11 mouse cellular contexts compared by ENCODE assay signal in the genomic region with DNA sequence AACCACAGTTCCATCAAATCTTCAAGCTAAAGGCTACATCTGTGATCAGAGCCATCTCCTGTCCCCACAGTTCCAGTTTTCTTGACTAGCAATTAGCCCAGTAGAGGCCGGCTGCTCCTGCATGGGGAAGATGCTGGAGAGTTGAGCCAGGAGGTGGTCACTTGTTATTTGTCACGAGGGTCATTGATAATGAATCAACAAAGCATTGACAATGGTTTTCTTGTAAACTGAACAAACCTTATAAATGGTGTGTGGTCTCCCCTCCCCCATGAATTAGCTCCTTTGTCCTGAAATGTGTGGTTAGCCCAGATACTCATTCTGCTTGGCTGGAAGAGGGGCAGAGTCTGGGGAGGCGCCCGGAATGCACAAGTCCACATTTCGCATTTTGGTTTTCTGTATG.
DNase-seq lines count a peak whose midpoint lies in the region; TF ChIP-seq lines count a peak whose summit lies in the region.
"Had no signal": no experiment of that assay in that cellular context is flagged by ENCODE, and none has a peak within 500 bp of the region (broad histone marks: within the 10 kb centered on the region; RNA-seq: fewer than 3 reads in every experiment).

No protein-coding gene starts in this region.

- no peaks in the 10 kb centered on the region for H3K9me3 ChIP-seq in hindbrain, embryonic 10.5 days
- no peaks in the 10 kb centered on the region for H3K9me3 ChIP-seq in midbrain, embryonic 10.5 days (replicated peaks)
- H3K9me3 ChIP-seq: G1E had no signal

- TF ChIP-seq POLR2A in cortical plate, adult 2 months (IDR thresholded peaks at IDR 0.05; ENCODE audit: extremely low read depth, insufficient read depth, low read length), result no peak

- 27% methylated on average over 5 of the region's 5 CpGs for WGBS in hindbrain, embryonic 10.5 days
- 25% methylated on average over 5 of the region's 5 CpGs for WGBS in midbrain, embryonic 10.5 days

- peak overlapping the region; percentile 79; the same call in 1 of the 2 replicates for H3K27ac ChIP-seq in cortical plate, adult 2 months (ENCODE audit: insufficient read depth, low read length)
- peak overlapping the region; percentile 75 for H3K27ac ChIP-seq in hindbrain, embryonic 10.5 days
- peak overlapping the region; percentile 61 for H3K27ac ChIP-seq in midbrain, embryonic 10.5 days (replicated peaks)

- DNase-seq in ES-CJ7 (ENCODE audit: low read depth, low spot score), result peak; percentile 34
- DNase-seq in hindbrain, embryonic 10.5 days (ENCODE audit: low spot score), result peak; percentile 35
- DNase-seq in midbrain, embryonic 10.5 days (ENCODE audit: low spot score), result peak; percentile 16
- DNase-seq in adrenal gland, postnatal 10 days, result no peak
- no peak for DNase-seq in thymus, postnatal 14 days
- no peak for DNase-seq in kidney, adult 11 months
- no peak for DNase-seq in yolk sac, embryonic 10.5 days (ENCODE audit: low spot score)
- DNase-seq: lung, postnatal 10 days; thymus, postnatal 36 days had no signal

- H3K27me3 ChIP-seq in hindbrain, embryonic 10.5 days (ENCODE audit: insufficient read depth, poor library complexity, severe bottlenecking), result peaks cover 4% of the 10 kb centered on the region
- no peaks in the 10 kb centered on the region for H3K27me3 ChIP-seq in midbrain, embryonic 10.5 days (ENCODE audit: low read depth, poor library complexity, severe bottlenecking)

- H3K4me1 ChIP-seq in cortical plate, adult 2 months (ENCODE audit: control insufficient read depth, insufficient read depth, low read length), result 0 out of 2 replicates have a peak, but pooled peaks cover 1% of the 10 kb centered on the region
- peaks cover 66% of the 10 kb centered on the region for H3K4me1 ChIP-seq in hindbrain, embryonic 10.5 days (replicated peaks)
- peaks cover 57% of the 10 kb centered on the region for H3K4me1 ChIP-seq in midbrain, embryonic 10.5 days

- H3K4me3 ChIP-seq in cortical plate, adult 2 months (ENCODE audit: insufficient read depth, low read length), result no peak overlapping the region
- no peak overlapping the region for H3K4me3 ChIP-seq in hindbrain, embryonic 10.5 days
- H3K4me3 ChIP-seq in midbrain, embryonic 10.5 days, result no peak overlapping the region

- TF ChIP-seq CTCF in cortical plate, adult 2 months (IDR thresholded peaks at IDR 0.05; ENCODE audit: extremely low read depth, insufficient read depth, low read length), result no peak

- H3K36me3 ChIP-seq in hindbrain, embryonic 10.5 days, result no peaks in the 10 kb centered on the region
- no peaks in the 10 kb centered on the region for H3K36me3 ChIP-seq in midbrain, embryonic 10.5 days
- H3K36me3 ChIP-seq: G1E had no signal

Comparison
In these comparisons a context has a peak if more than half of its experiments do, and no peak if none do; other contexts are left out.
1. DNase-seq: peak in ES-CJ7 (single experiment), hindbrain, embryonic 10.5 days (single experiment) and midbrain, embryonic 10.5 days (single experiment); none in adrenal gland, postnatal 10 days (single experiment), thymus, postnatal 14 days (single experiment), kidney, adult 11 months (single experiment) and yolk sac, embryonic 10.5 days (single experiment).
2. Peak in every context shown above with its lines, with median percentiles within 50 percentile points of each other: H3K27ac ChIP-seq.